Mouse (Mus musculus) forebrain, embryonic 15.5 days (tissue): ENCODE data around the gene Usp22. TPM values are rescaled to one million over a fixed set of nuclear protein-coding genes. Genes with fewer than 3 reads are reported as not detected.
"Not testable (repeated sequence)": the region's sequence is repeated elsewhere in the genome, so short reads cannot be mapped to it uniquely, and the experiment has no call there.

Experiments
- ATAC-seq: fragments of 200-750 bp; cut with Nextera tagmentation; replicated peaks from 2 replicates; pipeline ENCODE4 v1.8.0; 2017; ENCODE audit warnings: mild to moderate bottlenecking, moderate TSS enrichment, moderate library complexity
- H3K27ac ChIP-seq: fragments of 300-500 bp; sonication (generic); replicated peaks from 2 replicates; pipeline ENCODE4 v1.5.1; 2015; ENCODE audit warnings: mild to moderate bottlenecking, inconsistent platforms
- H3K27me3 ChIP-seq: fragments of 300-500 bp; sonication (generic); 2 replicates; pipeline ENCODE4 v1.6.1; 2015; ENCODE audit warnings: inconsistent platforms
- H3K36me3 ChIP-seq: fragments of 300-500 bp; sonication (generic); 2 replicates; pipeline ENCODE4 v1.6.1; 2015; ENCODE audit warnings: mild to moderate bottlenecking, inconsistent platforms
- H3K4me1 ChIP-seq: fragments of 300-500 bp; sonication (generic); 2 replicates; pipeline ENCODE4 v1.6.1; 2015; ENCODE audit warnings: inconsistent platforms
- H3K4me2 ChIP-seq: fragments of 300-500 bp; sonication (generic); replicated peaks from 2 replicates; pipeline ENCODE4 v1.6.1; 2015; ENCODE audit warnings: mild to moderate bottlenecking, inconsistent platforms
- H3K4me3 ChIP-seq: fragments of 300-500 bp; sonication (generic); 2 replicates; pipeline ENCODE4 v1.5.1; 2015; ENCODE audit warnings: mild to moderate bottlenecking, inconsistent platforms
- H3K9ac ChIP-seq: fragments of 300-500 bp; sonication (generic); replicated peaks from 2 replicates; pipeline ENCODE4 v1.6.1; 2015; ENCODE audit warnings: mild to moderate bottlenecking, inconsistent platforms
- H3K9me3 ChIP-seq: fragments of 300-500 bp; sonication (generic); 2 replicates; pipeline ENCODE4 v1.6.1; 2016; ENCODE audit warnings: inconsistent platforms
- WGBS: fragments of 180-500 bp; shearing (Covaris S2); methylation state at CpG from one replicate; pipeline ENCODE4 v1.1.7; 2015; ENCODE audit warnings: mixed read lengths; 5-methylcytosine and 5-hydroxymethylcytosine counted together
- polyA plus RNA-seq: library from polyadenylated mRNA; unstranded; fragments of >200 nt; fragmentation: Nextera tagmentation; extraction: Ambion mirVana; gene quantifications from 2 replicates; pipeline ENCODE4 v1.2.1, GENCODE M21; 2015

Gene Usp22
- polyA plus RNA-seq, 1 experiment from 2014 or later, result 436 TPM

GRCm38 (mm10) chr11:61176321-61176720, 1.5 kb upstream of the Usp22 start:
- no peak overlapping the region for H3K9ac ChIP-seq
- no peaks in the 10 kb centered on the region for H3K27me3 ChIP-seq
- H3K27ac ChIP-seq, result peak overlapping the region; percentile 99
- no peak overlapping the region for H3K4me2 ChIP-seq
- H3K9me3 ChIP-seq, result no peaks in the 10 kb centered on the region
- no peak for ATAC-seq
- peaks cover 30% of the 10 kb centered on the region for H3K4me1 ChIP-seq
- H3K4me3 ChIP-seq, result no peak overlapping the region
- no peaks in the 10 kb centered on the region for H3K36me3 ChIP-seq
- WGBS, result 98% methylated on average over 1 of the region's 1 CpGs

- ATAC-seq, result no peak
- Histone ChIP-seq H3K9me3 (no peaks in the 10 kb centered on the region), H3K36me3 (no peaks in the 10 kb centered on the region), H3K27ac (peak overlapping the region; percentile 99), H3K4me1 (peaks cover 35% of the 10 kb centered on the region), H3K9ac (no peak overlapping the region), H3K4me3 (no peak overlapping the region; the same call in 1 of the 2 replicates), H3K27me3 (no peaks in the 10 kb centered on the region), H3K4me2 (peak overlapping the region; percentile 46)
- 73% methylated on average over 5 of the region's 5 CpGs for WGBS
Measured at GRCm38 (mm10) chr11:61175778-61176177, 923 bp upstream of the Usp22 start.

- peak overlapping the region; percentile 99 for H3K27ac ChIP-seq
- peak; percentile 41 for ATAC-seq
- H3K4me2 ChIP-seq, result peak overlapping the region; percentile 56
- peak overlapping the region; percentile 98 for H3K4me3 ChIP-seq
- 0% methylated on average over 28 of the region's 28 CpGs for WGBS
- H3K9ac ChIP-seq, result peak overlapping the region; percentile 100
- no peaks in the 10 kb centered on the region for H3K27me3 ChIP-seq
- H3K4me1 ChIP-seq, result peaks cover 45% of the 10 kb centered on the region
- H3K9me3 ChIP-seq, result no peaks in the 10 kb centered on the region
- no peaks in the 10 kb centered on the region for H3K36me3 ChIP-seq
Measured at GRCm38 (mm10) chr11:61174291-61174820, 499 bp downstream of the Usp22 start.

- Histone ChIP-seq H3K4me1 (peaks cover 53% of the 10 kb centered on the region), H3K4me2 (peak overlapping the region; percentile 56), H3K27ac (peak overlapping the region; percentile 99; the same call in 1 of the 2 replicates), H3K4me3 (peak overlapping the region; percentile 98), H3K9ac (peak overlapping the region; percentile 100)
- WGBS, result 19% methylated on average over 15 of the region's 15 CpGs
- H3K9me3 ChIP-seq, H3K27me3 ChIP-seq, ATAC-seq, H3K36me3 ChIP-seq: not testable (repeated sequence)
Measured at GRCm38 (mm10) chr11:61173477-61173876, 1.4 kb downstream of the Usp22 start.

- peaks cover 28% of the 10 kb centered on the region for H3K36me3 ChIP-seq
- no peak overlapping the region for H3K4me3 ChIP-seq
- H3K9me3 ChIP-seq, result no peaks in the 10 kb centered on the region
- ATAC-seq, result no peak
- WGBS, result 63% methylated on average over 5 of the region's 5 CpGs
- H3K27me3 ChIP-seq, result no peaks in the 10 kb centered on the region
- H3K27ac ChIP-seq, result no peak overlapping the region
- H3K9ac ChIP-seq, result no peak overlapping the region
- H3K4me2 ChIP-seq, result 0 out of 2 replicates have a peak overlapping the region, but pooled peaks have one; percentile 2
- H3K4me1 ChIP-seq, result peaks cover 50% of the 10 kb centered on the region
Measured at GRCm38 (mm10) chr11:61170184-61170583, 4.7 kb downstream of the Usp22 start.

GRCm38 (mm10) chr11:61164881-61165280, 10.0 kb downstream of the Usp22 start:
- Histone ChIP-seq H3K27ac (no peak overlapping the region), H3K4me1 (peaks cover 13% of the 10 kb centered on the region), H3K4me3 (no peak overlapping the region), H3K27me3 (no peaks in the 10 kb centered on the region), H3K36me3 (peaks cover 81% of the 10 kb centered on the region), H3K9me3 (no peaks in the 10 kb centered on the region), H3K9ac (no peak overlapping the region), H3K4me2 (no peak overlapping the region)
- no peak for ATAC-seq
- 93% methylated on average over 10 of the region's 10 CpGs for WGBS

- 93% methylated on average over 6 of the region's 6 CpGs for WGBS
- Histone ChIP-seq H3K4me2 (no peak overlapping the region), H3K4me3 (no peak overlapping the region), H3K9ac (no peak overlapping the region), H3K4me1 (peaks cover 8% of the 10 kb centered on the region), H3K27me3 (no peaks in the 10 kb centered on the region), H3K9me3 (no peaks in the 10 kb centered on the region), H3K36me3 (peaks cover 86% of the 10 kb centered on the region), H3K27ac (no peak overlapping the region)
- ATAC-seq, result no peak
Measured at GRCm38 (mm10) chr11:61164366-61164765, 10.5 kb downstream of the Usp22 start.

- no peak overlapping the region for H3K4me3 ChIP-seq
- H3K9ac ChIP-seq, result no peak overlapping the region
- H3K27me3 ChIP-seq, result no peaks in the 10 kb centered on the region
- no peak overlapping the region for H3K27ac ChIP-seq
- peaks cover 96% of the 10 kb centered on the region for H3K36me3 ChIP-seq
- H3K9me3 ChIP-seq, result no peaks in the 10 kb centered on the region
- no peaks in the 10 kb centered on the region; the same call in 1 of the 2 replicates for H3K4me1 ChIP-seq
- 83% methylated on average over 3 of the region's 3 CpGs for WGBS
- H3K4me2 ChIP-seq, result no peak overlapping the region
- no peak for ATAC-seq
Measured at GRCm38 (mm10) chr11:61163341-61163740, 11.5 kb downstream of the Usp22 start.

GRCm38 (mm10) chr11:61162776-61163175, 12.1 kb downstream of the Usp22 start:
- WGBS, result 96% methylated on average over 14 of the region's 14 CpGs
- H3K36me3 ChIP-seq, result peaks cover 98% of the 10 kb centered on the region
- H3K9ac ChIP-seq, result no peak overlapping the region
- H3K9me3 ChIP-seq, result no peaks in the 10 kb centered on the region
- H3K27me3 ChIP-seq, result no peaks in the 10 kb centered on the region
- no peak overlapping the region for H3K27ac ChIP-seq
- no peak for ATAC-seq
- no peak overlapping the region for H3K4me2 ChIP-seq
- H3K4me3 ChIP-seq, result no peak overlapping the region
- no peaks in the 10 kb centered on the region for H3K4me1 ChIP-seq

GRCm38 (mm10) chr11:61161121-61161520, 13.7 kb downstream of the Usp22 start:
- Histone ChIP-seq H3K4me2 (no peak overlapping the region), H3K9ac (no peak overlapping the region), H3K27ac (no peak overlapping the region), H3K4me3 (no peak overlapping the region), H3K9me3 (no peaks in the 10 kb centered on the region), H3K4me1 (no peaks in the 10 kb centered on the region), H3K36me3 (peaks cover 99% of the 10 kb centered on the region), H3K27me3 (no peaks in the 10 kb centered on the region)
- 92% methylated on average over 13 of the region's 13 CpGs for WGBS
- no peak for ATAC-seq

- H3K4me1 ChIP-seq, result no peaks in the 10 kb centered on the region
- H3K4me2 ChIP-seq, result no peak overlapping the region
- peaks cover 99% of the 10 kb centered on the region for H3K36me3 ChIP-seq
- H3K9ac ChIP-seq, result no peak overlapping the region
- H3K27me3 ChIP-seq, result no peaks in the 10 kb centered on the region
- no peak overlapping the region for H3K27ac ChIP-seq
- no peak overlapping the region for H3K4me3 ChIP-seq
- 79% methylated on average over 11 of the region's 11 CpGs for WGBS
- no peak for ATAC-seq
- H3K9me3 ChIP-seq, result no peaks in the 10 kb centered on the region
Measured at GRCm38 (mm10) chr11:61159796-61160732, 14.8 kb downstream of the Usp22 start.

GRCm38 (mm10) chr11:61158141-61158540, 16.7 kb downstream of the Usp22 start:
- Histone ChIP-seq H3K4me2 (no peak overlapping the region), H3K4me3 (no peak overlapping the region), H3K9ac (no peak overlapping the region), H3K9me3 (no peaks in the 10 kb centered on the region), H3K27ac (no peak overlapping the region), H3K36me3 (peaks cover 99% of the 10 kb centered on the region), H3K4me1 (no peaks in the 10 kb centered on the region), H3K27me3 (no peaks in the 10 kb centered on the region)
- 57% methylated on average over 3 of the region's 3 CpGs for WGBS
- ATAC-seq, result no peak
